Mouse (Mus musculus) heart, embryonic 12.5 days (tissue): ENCODE results near the gene Bin2. TPM values are rescaled to one million over a fixed set of nuclear protein-coding genes. Genes with fewer than 3 reads are reported as not detected.
A peak's percentile ranks its signal among the peaks of the same experiment; 100 is the strongest.

Experiments
- ATAC-seq: fragments of 200-750 bp; cut with Nextera tagmentation; 2 replicates; pipeline ENCODE4 v1.8.0; 2017; ENCODE audit warnings: moderate TSS enrichment, moderate library complexity; ENCODE audit not compliant: insufficient number of reproducible peaks, low FRiP score
- H3K27ac ChIP-seq: fragments of 300-500 bp; sonication (generic); 2 replicates; pipeline ENCODE4 v1.5.1; 2016; ENCODE audit warnings: mild to moderate bottlenecking, moderate library complexity; ENCODE audit not compliant: poor library complexity, severe bottlenecking
- H3K27me3 ChIP-seq: fragments of 300-500 bp; sonication (generic); replicated peaks from 2 replicates; pipeline ENCODE4 v1.6.1; 2016; ENCODE audit warnings: mild to moderate bottlenecking, moderate library complexity
- H3K36me3 ChIP-seq: fragments of 300-500 bp; sonication (generic); 2 replicates; pipeline ENCODE4 v1.6.1; 2016; ENCODE audit warnings: mild to moderate bottlenecking, moderate library complexity
- H3K4me1 ChIP-seq: fragments of 300-500 bp; sonication (generic); replicated peaks from 2 replicates; pipeline ENCODE4 v1.6.1; 2016; ENCODE audit warnings: mild to moderate bottlenecking
- H3K4me2 ChIP-seq: fragments of 300-500 bp; sonication (generic); 2 replicates; pipeline ENCODE4 v1.6.1; 2016; ENCODE audit warnings: mild to moderate bottlenecking, moderate library complexity
- H3K4me3 ChIP-seq: fragments of 300-500 bp; sonication (generic); 2 replicates; pipeline ENCODE4 v1.5.1; 2016; ENCODE audit warnings: mild to moderate bottlenecking
- H3K9ac ChIP-seq: fragments of 300-500 bp; sonication (generic); 2 replicates; pipeline ENCODE4 v1.6.1; 2016; ENCODE audit warnings: mild to moderate bottlenecking, moderate library complexity
- H3K9me3 ChIP-seq: fragments of 300-500 bp; sonication (generic); replicated peaks from 2 replicates; pipeline ENCODE4 v1.6.1; 2016; ENCODE audit warnings: mild to moderate bottlenecking, moderate library complexity
- WGBS: fragments of 180-500 bp; shearing (Covaris S2); methylation state at CpG from one replicate; pipeline ENCODE4 v1.1.7; 2016; 5-methylcytosine and 5-hydroxymethylcytosine counted together
- microRNA-seq: library from miRNA; unstranded; fragments of <30 nt; microRNA quantifications from one replicate; pipeline ENCODE4, GENCODE M21; 2017
- polyA plus RNA-seq: library from polyadenylated mRNA; unstranded; fragments of >200 nt; fragmentation: Nextera tagmentation; extraction: Ambion mirVana; gene quantifications from 2 replicates; pipeline ENCODE4 v1.2.1, GENCODE M21; 2016

Bin2 gene
- polyA plus RNA-seq, 1 experiment from 2014 or later: 3.7 TPM

- H3K27ac ChIP-seq: no peak overlapping the region
- WGBS: 1% methylated on average over 35 of the region's 35 CpGs
Measured at GRCm38 (mm10) chr15:100600047-100600695, 69.2 kb downstream of the Bin2 start.

GRCm38 (mm10) chr15:100599276-100600046, 69.9 kb downstream of the Bin2 start, which contains the start of gene Pou6f1:
Gene Pou6f1 (minus strand): TSS chr15:100599984.
- peaks cover 11% of the 10 kb centered on the region for H3K4me1 ChIP-seq
- H3K9me3 ChIP-seq: no peaks in the 10 kb centered on the region
- peak within 1 kb of the TSS; percentile 67 for H3K4me3 ChIP-seq
- H3K4me2 ChIP-seq: peak within 1 kb of the TSS; percentile 99
- H3K27me3 ChIP-seq: peaks cover 27% of the 10 kb centered on the region
- H3K9ac ChIP-seq: peak within 1 kb of the TSS; percentile 81
- peak; percentile 77 for ATAC-seq
- H3K27ac ChIP-seq: no peak within 1 kb of the TSS; the same call in 1 of the 2 replicates
- WGBS: under 1% methylated on average over 65 of the region's 76 CpGs
- H3K36me3 ChIP-seq: no peaks in the 10 kb centered on the region

More at GRCm38 (mm10) chr15:100600047-100600695, 69.2 kb downstream of the Bin2 start:
- H3K36me3 ChIP-seq: no peaks in the 10 kb centered on the region
- H3K4me3 ChIP-seq: peak overlapping the region; percentile 67
- H3K9me3 ChIP-seq: no peaks in the 10 kb centered on the region
- H3K4me2 ChIP-seq: peak overlapping the region; percentile 99
- peaks cover 14% of the 10 kb centered on the region for H3K4me1 ChIP-seq
- peak overlapping the region; percentile 81 for H3K9ac ChIP-seq
- peak; percentile 38 for ATAC-seq
- peaks cover 27% of the 10 kb centered on the region for H3K27me3 ChIP-seq

- H3K36me3 ChIP-seq: no peaks in the 10 kb centered on the region
- H3K4me3 ChIP-seq: peak overlapping the region; percentile 67
- peaks cover 27% of the 10 kb centered on the region for H3K27me3 ChIP-seq
- peak overlapping the region; percentile 99 for H3K4me2 ChIP-seq
- H3K27ac ChIP-seq: no peak overlapping the region; the same call in 1 of the 2 replicates
- no peaks in the 10 kb centered on the region for H3K9me3 ChIP-seq
- peaks cover 8% of the 10 kb centered on the region for H3K4me1 ChIP-seq
- no peak for ATAC-seq
- WGBS: 1% methylated on average over 12 of the region's 12 CpGs
- peak overlapping the region; percentile 81 for H3K9ac ChIP-seq
Measured at GRCm38 (mm10) chr15:100598883-100599275, 70.5 kb downstream of the Bin2 start.

- Histone ChIP-seq H3K9ac (peak overlapping the region; percentile 81), H3K4me3 (peak overlapping the region; percentile 67), H3K4me1 (peaks cover 8% of the 10 kb centered on the region), H3K36me3 (no peaks in the 10 kb centered on the region), H3K9me3 (no peaks in the 10 kb centered on the region), H3K4me2 (peak overlapping the region; percentile 99), H3K27me3 (peaks cover 23% of the 10 kb centered on the region), H3K27ac (no peak overlapping the region)
- ATAC-seq: no peak
- 18% methylated on average over 9 of the region's 9 CpGs for WGBS
Measured at GRCm38 (mm10) chr15:100598287-100598882, 71.0 kb downstream of the Bin2 start.

- Histone ChIP-seq H3K4me1 (no peaks in the 10 kb centered on the region), H3K4me3 (no peak overlapping the region), H3K9me3 (no peaks in the 10 kb centered on the region), H3K27ac (no peak overlapping the region), H3K9ac (no peak overlapping the region), H3K27me3 (0 out of 2 replicates have a peak, but pooled peaks cover 3% of the 10 kb centered on the region), H3K4me2 (no peak overlapping the region), H3K36me3 (peaks cover 4% of the 10 kb centered on the region; the same call in 1 of the 2 replicates)
- 81% methylated on average over 6 of the region's 6 CpGs for WGBS
- no peak for ATAC-seq
Measured at GRCm38 (mm10) chr15:100592817-100593216, 76.5 kb downstream of the Bin2 start.

Small RNAs within 50 kb of the gene (microRNA-seq; reads per million reads assigned to microRNA genes)
- gene Mir6961: not detected

Other genes starting within 250 kb of the Bin2 start
- gene Gm5475, start 247.4 kb downstream of the Bin2 start, polyA plus RNA-seq: 0.12 TPM in 1 of 2 replicates, not detected in the other
- gene Slc11a2, start 244.5 kb downstream of the Bin2 start, polyA plus RNA-seq: 15.5 and 20.8 TPM in 2 replicates
- 17.7 and 19.4 TPM in 2 replicates for gene Letmd1, start 200.5 kb downstream of the Bin2 start, polyA plus RNA-seq
- gene Csrnp2, start 174.1 kb downstream of the Bin2 start, polyA plus RNA-seq: 12.0 and 12.1 TPM in 2 replicates
- gene Tfcp2, start 117.5 kb downstream of the Bin2 start, polyA plus RNA-seq: 23.7 and 24.5 TPM in 2 replicates
- 4.7 and 5.4 TPM in 2 replicates for gene Pou6f1, start 69.6 kb downstream of the Bin2 start, polyA plus RNA-seq
- gene Dazap2, start 54.2 kb downstream of the Bin2 start, polyA plus RNA-seq: 193 and 200 TPM in 2 replicates
- gene Smagp, start 32.6 kb downstream of the Bin2 start, polyA plus RNA-seq: 15.0 and 18.0 TPM in 2 replicates
- 1.4 and 1.6 TPM in 2 replicates for gene Cela1, start 18.4 kb upstream of the Bin2 start, polyA plus RNA-seq
- 0.14 and 0.39 TPM in 2 replicates for gene Galnt6, start 59.8 kb upstream of the Bin2 start, polyA plus RNA-seq
- 1.1 and 1.2 TPM in 2 replicates for gene Slc4a8, start 92.2 kb upstream of the Bin2 start, polyA plus RNA-seq
- 0.54 and 0.69 TPM in 2 replicates for gene Scn8a, start 200.3 kb upstream of the Bin2 start, polyA plus RNA-seq